Mouse (Mus musculus): ENCODE data around the gene Lyg1. TPM values are rescaled to one million over a fixed set of nuclear protein-coding genes. Genes with fewer than 3 reads are reported as not detected.

Lyg1 gene
- total and polyA plus RNA-seq, 2 experiments from 2014 or later, result not detected

DNA sequence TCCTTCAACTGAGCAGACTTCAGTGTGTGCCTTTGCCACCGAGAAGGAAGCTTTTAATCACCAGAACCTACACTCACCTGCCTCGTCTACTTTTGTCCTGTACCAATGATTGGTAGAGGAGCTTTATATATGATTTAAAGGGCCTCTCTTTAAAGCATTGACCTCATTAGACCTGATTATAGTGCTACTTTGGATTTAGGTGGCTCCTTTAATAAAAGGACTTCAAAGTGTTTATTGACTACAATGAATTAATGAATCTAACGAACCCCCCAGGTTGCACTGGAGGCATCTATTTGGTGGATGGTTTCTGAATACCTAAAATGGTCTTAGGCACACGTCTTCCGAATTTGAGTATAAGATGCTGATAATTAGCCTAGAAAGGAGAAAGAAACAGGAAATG is 41.2 kb downstream of the Lyg1 start, which contains the start of gene Lyg2:
Lyg2 (minus strand) TSS at position 101 of the 400 bp plus-strand sequence.
- no peak for TF ChIP-seq CTCF (IDR thresholded peaks at IDR 0.05; ENCODE audit: low read depth)
- no peak for TF ChIP-seq EP300 (IDR thresholded peaks at IDR 0.05; ENCODE audit: low read depth)
- no peak for ATAC-seq (ENCODE audit: insufficient read depth, low read depth)
- Histone ChIP-seq H3K27ac (ENCODE audit: low read depth) (no peak within 1 kb of the TSS), H3K4me3 (ENCODE audit: low read depth, low read length) (no peak within 1 kb of the TSS), H3K9me3 (replicated peaks; ENCODE audit: control insufficient read depth, low read length) (no peaks in the 10 kb centered on the region), H3K4me1 (ENCODE audit: control insufficient read depth, insufficient read depth) (no peaks in the 10 kb centered on the region), H3K4me2 (ENCODE audit: low read depth, low read length) (no peak within 1 kb of the TSS), H3K36me3 (replicated peaks; ENCODE audit: control insufficient read depth, insufficient read depth, low read length) (no peaks in the 10 kb centered on the region), H3K27me3 (ENCODE audit: control insufficient read depth, insufficient read depth, low read length) (no peaks in the 10 kb centered on the region), H3K9ac (replicated peaks; ENCODE audit: low read depth, low read length) (no peak within 1 kb of the TSS)
- no peak for DNase-seq (ENCODE audit: low spot score)
- WGBS, result 63% methylated on average over 5 of the region's 5 CpGs

- no peak overlapping the region for H3K4me3 ChIP-seq (ENCODE audit: low read depth, low read length)
- DNase-seq (ENCODE audit: low spot score) (no peak), ATAC-seq (ENCODE audit: insufficient read depth, low read depth) (no peak)
- H3K4me1 ChIP-seq (ENCODE audit: control insufficient read depth, insufficient read depth), result no peaks in the 10 kb centered on the region
- no peak overlapping the region for H3K9ac ChIP-seq (replicated peaks; ENCODE audit: low read depth, low read length)
- TF ChIP-seq CTCF (IDR thresholded peaks at IDR 0.05; ENCODE audit: low read depth) (no peak), EP300 (IDR thresholded peaks at IDR 0.05; ENCODE audit: low read depth) (no peak)
- H3K27ac ChIP-seq (ENCODE audit: low read depth), result no peak overlapping the region
- H3K4me2 ChIP-seq (ENCODE audit: low read depth, low read length), result no peak overlapping the region
- no peaks in the 10 kb centered on the region for H3K27me3 ChIP-seq (ENCODE audit: control insufficient read depth, insufficient read depth, low read length)
- 71% methylated on average over 2 of the region's 2 CpGs for WGBS
- no peaks in the 10 kb centered on the region for H3K36me3 ChIP-seq (replicated peaks; ENCODE audit: control insufficient read depth, insufficient read depth, low read length)
- no peaks in the 10 kb centered on the region for H3K9me3 ChIP-seq (replicated peaks; ENCODE audit: control insufficient read depth, low read length)
These were observed 44.8 kb downstream of the Lyg1 start for GRCm38 (mm10) chr1:37912751-37913150.

DNA sequence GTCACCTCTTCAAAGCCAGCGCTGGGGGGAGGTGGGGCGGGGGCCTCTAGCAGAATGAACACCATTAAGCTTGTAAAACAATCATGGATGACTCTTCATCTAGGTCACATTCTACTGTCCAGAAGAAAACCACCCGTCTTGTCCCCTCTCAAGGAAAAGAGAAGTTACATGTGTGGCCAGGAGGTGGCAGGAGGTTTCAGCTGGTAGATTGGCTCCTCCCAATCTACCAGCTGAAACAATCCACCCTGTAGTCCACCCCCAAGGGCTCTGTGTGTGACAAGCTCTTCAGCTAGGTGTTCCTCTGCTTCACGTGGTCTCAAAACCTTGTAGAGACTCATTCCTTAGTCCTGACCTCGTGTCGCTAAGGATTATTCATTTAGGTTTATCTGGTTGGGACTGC is 54.4 kb downstream of the Lyg1 start:
- H3K9me3 ChIP-seq (replicated peaks; ENCODE audit: control insufficient read depth, low read length), result no peaks in the 10 kb centered on the region
- ATAC-seq (ENCODE audit: insufficient read depth, low read depth), result peak; percentile 71; the same call in 1 of the 2 replicates
- WGBS, result 28% methylated on average over 6 of the region's 6 CpGs
- peaks cover 15% of the 10 kb centered on the region for H3K36me3 ChIP-seq (replicated peaks; ENCODE audit: control insufficient read depth, insufficient read depth, low read length)
- no peak overlapping the region for H3K9ac ChIP-seq (replicated peaks; ENCODE audit: low read depth, low read length)
- no peak overlapping the region for H3K4me2 ChIP-seq (ENCODE audit: low read depth, low read length)
- H3K27me3 ChIP-seq (ENCODE audit: control insufficient read depth, insufficient read depth, low read length), result no peaks in the 10 kb centered on the region
- no peak for TF ChIP-seq EP300 (IDR thresholded peaks at IDR 0.05; ENCODE audit: low read depth)
- peak; percentile 57 for TF ChIP-seq CTCF (IDR thresholded peaks at IDR 0.05; ENCODE audit: low read depth)
- H3K4me3 ChIP-seq (ENCODE audit: low read depth, low read length), result no peak overlapping the region
- no peaks in the 10 kb centered on the region for H3K4me1 ChIP-seq (ENCODE audit: control insufficient read depth, insufficient read depth)
- DNase-seq (ENCODE audit: low spot score), result peak; percentile 65
- H3K27ac ChIP-seq (ENCODE audit: low read depth), result no peak overlapping the region

- 39% methylated on average over 6 of the region's 6 CpGs for WGBS
These were observed 57.3 kb downstream of the Lyg1 start for GRCm38 (mm10) chr1:37900288-37900687.

DNA sequence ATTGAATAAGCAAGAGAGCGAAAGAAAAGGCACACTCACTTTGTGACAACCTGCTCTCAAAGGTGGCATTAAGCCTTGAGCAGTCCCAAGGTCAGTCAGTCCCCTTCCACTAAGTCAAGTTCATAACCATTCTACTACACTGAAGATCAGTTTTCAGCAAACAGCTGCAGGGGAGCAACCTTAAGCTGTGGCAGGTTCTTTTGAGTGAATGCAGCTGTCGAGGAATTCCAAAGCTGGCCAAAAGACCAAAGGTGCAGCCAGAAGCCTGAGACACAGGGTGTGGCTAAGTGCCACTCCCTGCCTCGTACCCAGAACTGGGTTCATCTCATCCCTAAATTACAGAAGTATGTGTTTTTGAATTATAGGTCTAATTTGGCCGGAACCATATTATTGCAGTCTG is 57.7 kb downstream of the Lyg1 start:
- no peaks in the 10 kb centered on the region for H3K27me3 ChIP-seq (ENCODE audit: control insufficient read depth, insufficient read depth, low read length)
- H3K27ac ChIP-seq (ENCODE audit: low read depth), result peak overlapping the region; percentile 34; the same call in 1 of the 2 replicates
- no peaks in the 10 kb centered on the region for H3K4me1 ChIP-seq (ENCODE audit: control insufficient read depth, insufficient read depth)
- DNase-seq (ENCODE audit: low spot score), result no peak
- TF ChIP-seq CTCF (IDR thresholded peaks at IDR 0.05; ENCODE audit: low read depth) (no peak), EP300 (IDR thresholded peaks at IDR 0.05; ENCODE audit: low read depth) (no peak)
- H3K36me3 ChIP-seq (replicated peaks; ENCODE audit: control insufficient read depth, insufficient read depth, low read length), result peaks cover 45% of the 10 kb centered on the region
- no peaks in the 10 kb centered on the region for H3K9me3 ChIP-seq (replicated peaks; ENCODE audit: control insufficient read depth, low read length)
- H3K4me3 ChIP-seq (ENCODE audit: low read depth, low read length), result no peak overlapping the region
- no peak for ATAC-seq (ENCODE audit: insufficient read depth, low read depth)
- no peak overlapping the region for H3K4me2 ChIP-seq (ENCODE audit: low read depth, low read length)
- H3K9ac ChIP-seq (replicated peaks; ENCODE audit: low read depth, low read length), result no peak overlapping the region
- WGBS, result 62% methylated on average over 4 of the region's 4 CpGs

More at GRCm38 (mm10) chr1:37900288-37900687, 57.3 kb downstream of the Lyg1 start:
- H3K9ac ChIP-seq (replicated peaks; ENCODE audit: low read depth, low read length), result no peak overlapping the region
- peak; percentile 24 for DNase-seq (ENCODE audit: low spot score)
- H3K4me1 ChIP-seq (ENCODE audit: control insufficient read depth, insufficient read depth), result no peaks in the 10 kb centered on the region
- H3K9me3 ChIP-seq (replicated peaks; ENCODE audit: control insufficient read depth, low read length), result no peaks in the 10 kb centered on the region
- no peak overlapping the region for H3K4me3 ChIP-seq (ENCODE audit: low read depth, low read length)
- peak; percentile 66; the same call in 1 of the 2 replicates for ATAC-seq (ENCODE audit: insufficient read depth, low read depth)
- no peak overlapping the region for H3K27ac ChIP-seq (ENCODE audit: low read depth)
- peaks cover 41% of the 10 kb centered on the region for H3K36me3 ChIP-seq (replicated peaks; ENCODE audit: control insufficient read depth, insufficient read depth, low read length)
- H3K4me2 ChIP-seq (ENCODE audit: low read depth, low read length), result no peak overlapping the region
- TF ChIP-seq CTCF (IDR thresholded peaks at IDR 0.05; ENCODE audit: low read depth) (no peak), EP300 (IDR thresholded peaks at IDR 0.05; ENCODE audit: low read depth) (no peak)
- H3K27me3 ChIP-seq (ENCODE audit: control insufficient read depth, insufficient read depth, low read length), result no peaks in the 10 kb centered on the region

Other genes starting within 250 kb of the Lyg1 start
- gene 2010300C02Rik, start 237.7 kb downstream of the Lyg1 start, total RNA-seq (2014; rRNA removed; ENCODE audit: low replicate concordance), result 0.46 and 2.3 TPM in 2 replicates
- gene 2010300C02Rik, start 237.7 kb downstream of the Lyg1 start, polyA plus RNA-seq (2015; fragmentation: Nextera tagmentation; extraction: Ambion mirVana), result 0.95 and 1.0 TPM in 2 replicates
- 1.5 and 3.7 TPM in 2 replicates for gene Tsga10, start 91.3 kb downstream of the Lyg1 start, total RNA-seq (2014; rRNA removed; ENCODE audit: low replicate concordance)
- gene Tsga10, start 91.3 kb downstream of the Lyg1 start, polyA plus RNA-seq (2015; fragmentation: Nextera tagmentation; extraction: Ambion mirVana), result 3.1 and 3.6 TPM in 2 replicates
- 6.9 and 8.9 TPM in 2 replicates for gene Lipt1, start 86.0 kb downstream of the Lyg1 start, total RNA-seq (2014; rRNA removed; ENCODE audit: low replicate concordance)
- gene Lipt1, start 86.0 kb downstream of the Lyg1 start, polyA plus RNA-seq (2015; fragmentation: Nextera tagmentation; extraction: Ambion mirVana), result 10.4 and 12.0 TPM in 2 replicates
- 0.34 and 1.3 TPM in 2 replicates for gene Mitd1, start 67.3 kb downstream of the Lyg1 start, total RNA-seq (2014; rRNA removed; ENCODE audit: low replicate concordance)
- 8.6 and 9.0 TPM in 2 replicates for gene Mitd1, start 67.3 kb downstream of the Lyg1 start, polyA plus RNA-seq (2015; fragmentation: Nextera tagmentation; extraction: Ambion mirVana)
- gene Mrpl30, start 67.3 kb downstream of the Lyg1 start, total RNA-seq (2014; rRNA removed; ENCODE audit: low replicate concordance), result 156 and 175 TPM in 2 replicates
- 478 and 500 TPM in 2 replicates for gene Mrpl30, start 67.3 kb downstream of the Lyg1 start, polyA plus RNA-seq (2015; fragmentation: Nextera tagmentation; extraction: Ambion mirVana)
- gene Lyg2, start 41.3 kb downstream of the Lyg1 start, total RNA-seq (2014; rRNA removed; ENCODE audit: low replicate concordance), result not detected in 2 replicates
- gene Lyg2, start 41.3 kb downstream of the Lyg1 start, polyA plus RNA-seq (2015; fragmentation: Nextera tagmentation; extraction: Ambion mirVana), result not detected in 2 replicates
- 16.9 and 21.9 TPM in 2 replicates for gene Txndc9, start 40.1 kb upstream of the Lyg1 start, total RNA-seq (2014; rRNA removed; ENCODE audit: low replicate concordance)
- gene Txndc9, start 40.1 kb upstream of the Lyg1 start, polyA plus RNA-seq (2015; fragmentation: Nextera tagmentation; extraction: Ambion mirVana), result 98.0 and 108 TPM in 2 replicates
- gene Eif5b, start 40.3 kb upstream of the Lyg1 start, total RNA-seq (2014; rRNA removed; ENCODE audit: low replicate concordance), result 10.4 and 17.8 TPM in 2 replicates
- 14.4 and 15.0 TPM in 2 replicates for gene Eif5b, start 40.3 kb upstream of the Lyg1 start, polyA plus RNA-seq (2015; fragmentation: Nextera tagmentation; extraction: Ambion mirVana)
- gene Rev1, start 172.0 kb upstream of the Lyg1 start, total RNA-seq (2014; rRNA removed; ENCODE audit: low replicate concordance), result 5.6 and 13.3 TPM in 2 replicates
- 9.0 and 10.3 TPM in 2 replicates for gene Rev1, start 172.0 kb upstream of the Lyg1 start, polyA plus RNA-seq (2015; fragmentation: Nextera tagmentation; extraction: Ambion mirVana)

Measured in heart, postnatal 0 days (tissue).